Mouse (Mus musculus) forebrain, embryonic 12.5 days (tissue): ENCODE results near the gene Scfd2. TPM values are rescaled to one million over a fixed set of nuclear protein-coding genes. Genes with fewer than 3 reads are reported as not detected.
A peak's percentile ranks its signal among the peaks of the same experiment; 100 is the strongest.

ENCODE experiments used
- ATAC-seq: fragments of 200-750 bp; cut with Nextera tagmentation; 2 replicates; pipeline ENCODE4 v1.8.0; 2017; ENCODE audit warnings: moderate TSS enrichment; ENCODE audit not compliant: low FRiP score
- H3K27ac ChIP-seq: fragments of 300-500 bp; sonication (generic); 2 replicates; pipeline ENCODE4 v1.5.1; 2016; ENCODE audit warnings: mild to moderate bottlenecking
- H3K27me3 ChIP-seq: fragments of 300-500 bp; sonication (generic); 2 replicates; pipeline ENCODE4 v1.6.1; 2016; ENCODE audit warnings: mild to moderate bottlenecking
- H3K36me3 ChIP-seq: fragments of 300-500 bp; sonication (generic); replicated peaks from 2 replicates; pipeline ENCODE4 v1.6.1; 2016; ENCODE audit warnings: mild to moderate bottlenecking
- H3K4me1 ChIP-seq: fragments of 300-500 bp; sonication (generic); 2 replicates; pipeline ENCODE4 v1.6.1; 2016
- H3K4me2 ChIP-seq: fragments of 300-500 bp; sonication (generic); 2 replicates; pipeline ENCODE4 v1.6.1; 2016; ENCODE audit warnings: mild to moderate bottlenecking, moderate library complexity
- H3K4me3 ChIP-seq: fragments of 300-500 bp; sonication (generic); replicated peaks from 2 replicates; pipeline ENCODE4 v1.5.1; 2016; ENCODE audit warnings: mild to moderate bottlenecking
- H3K9ac ChIP-seq: fragments of 300-500 bp; sonication (generic); 2 replicates; pipeline ENCODE4 v1.6.1; 2016; ENCODE audit warnings: mild to moderate bottlenecking
- H3K9me3 ChIP-seq: fragments of 300-500 bp; sonication (generic); 2 replicates; pipeline ENCODE4 v1.6.1; 2016
- WGBS: fragments of 180-500 bp; shearing (Covaris S2); methylation state at CpG from one replicate; pipeline ENCODE4 v1.1.7; 2016; 5-methylcytosine and 5-hydroxymethylcytosine counted together
- polyA plus RNA-seq: library from polyadenylated mRNA; unstranded; fragments of >200 nt; fragmentation: Nextera tagmentation; extraction: Ambion mirVana; gene quantifications from 2 replicates; pipeline ENCODE4 v1.2.1, GENCODE M21; 2016

The Scfd2 gene
- polyA plus RNA-seq, 1 experiment from 2014 or later, result 17.0 TPM

DNA sequence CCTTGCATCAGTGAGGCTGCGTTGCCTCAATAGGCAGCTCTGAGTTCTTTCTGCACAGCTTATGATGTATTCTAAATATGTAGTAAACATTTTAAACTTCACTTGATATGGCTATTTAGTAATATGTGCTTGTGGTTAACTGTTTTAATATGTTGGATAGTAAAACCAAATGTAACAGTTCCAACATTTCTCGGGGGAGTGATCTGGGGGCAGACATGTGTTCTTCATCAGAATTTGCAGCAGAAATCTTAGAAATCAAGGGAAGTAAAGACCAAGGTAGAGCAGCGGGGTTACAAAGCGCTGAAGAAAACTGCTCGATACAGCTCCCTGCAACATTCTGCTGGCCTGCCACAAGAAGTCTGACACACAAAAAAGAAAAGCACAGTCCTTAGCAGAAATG is 140.2 kb downstream of the Scfd2 start:
- no peak for ATAC-seq

DNA sequence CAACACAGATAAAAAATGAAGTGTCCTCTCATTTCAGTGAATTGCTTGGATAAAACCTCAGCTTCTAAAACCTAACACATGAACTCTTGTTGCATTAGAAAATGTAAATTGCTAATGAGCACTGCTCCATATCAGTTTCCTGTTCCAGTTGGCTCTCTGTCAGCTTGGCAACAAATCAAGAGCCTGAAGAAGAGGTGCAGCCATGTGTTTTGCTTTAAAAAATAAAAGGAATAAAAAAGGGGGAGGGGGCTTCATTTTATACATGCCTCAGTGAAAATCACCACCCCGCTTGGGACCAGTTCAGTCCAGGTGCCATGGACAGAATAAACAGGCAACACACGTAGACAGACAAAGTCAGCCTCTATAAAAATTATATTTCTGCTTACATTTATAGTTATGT is 142.7 kb downstream of the Scfd2 start:
- no peaks in the 10 kb centered on the region for H3K27me3 ChIP-seq
- no peaks in the 10 kb centered on the region for H3K36me3 ChIP-seq
- peaks cover 12% of the 10 kb centered on the region for H3K4me1 ChIP-seq
- 74% methylated on average over 2 of the region's 2 CpGs for WGBS
- no peaks in the 10 kb centered on the region for H3K9me3 ChIP-seq
- H3K27ac ChIP-seq, result no peak overlapping the region
- no peak overlapping the region for H3K4me3 ChIP-seq
- H3K9ac ChIP-seq, result no peak overlapping the region
- ATAC-seq, result no peak
- H3K4me2 ChIP-seq, result no peak overlapping the region

More for the DNA sequence above, 140.2 kb downstream of the Scfd2 start:
- peaks cover 12% of the 10 kb centered on the region for H3K4me1 ChIP-seq
- no peaks in the 10 kb centered on the region for H3K9me3 ChIP-seq
- no peak overlapping the region for H3K27ac ChIP-seq
- no peak overlapping the region for H3K4me3 ChIP-seq
- H3K36me3 ChIP-seq, result no peaks in the 10 kb centered on the region
- no peak overlapping the region for H3K9ac ChIP-seq
- no peak overlapping the region for H3K4me2 ChIP-seq
- no peaks in the 10 kb centered on the region for H3K27me3 ChIP-seq
- 83% methylated on average over 5 of the region's 5 CpGs for WGBS

GRCm38 (mm10) chr5:74388101-74388500 is 143.5 kb downstream of the Scfd2 start:
- no peak overlapping the region for H3K4me2 ChIP-seq
- no peak overlapping the region for H3K9ac ChIP-seq
- H3K27me3 ChIP-seq, result no peaks in the 10 kb centered on the region
- peaks cover 12% of the 10 kb centered on the region for H3K4me1 ChIP-seq
- WGBS, result 57% methylated on average over 6 of the region's 6 CpGs
- ATAC-seq, result no peak
- H3K36me3 ChIP-seq, result no peaks in the 10 kb centered on the region
- H3K4me3 ChIP-seq, result no peak overlapping the region
- H3K27ac ChIP-seq, result no peak overlapping the region
- H3K9me3 ChIP-seq, result no peaks in the 10 kb centered on the region

GRCm38 (mm10) chr5:74387143-74387886 is 144.2 kb downstream of the Scfd2 start:
- no peak overlapping the region for H3K27ac ChIP-seq
- H3K4me2 ChIP-seq, result no peak overlapping the region
- H3K36me3 ChIP-seq, result no peaks in the 10 kb centered on the region
- ATAC-seq, result no peak
- WGBS, result 52% methylated on average over 1 of the region's 1 CpGs
- no peak overlapping the region for H3K9ac ChIP-seq
- H3K4me1 ChIP-seq, result peaks cover 12% of the 10 kb centered on the region
- H3K4me3 ChIP-seq, result no peak overlapping the region
- no peaks in the 10 kb centered on the region for H3K27me3 ChIP-seq
- H3K9me3 ChIP-seq, result no peaks in the 10 kb centered on the region

DNA sequence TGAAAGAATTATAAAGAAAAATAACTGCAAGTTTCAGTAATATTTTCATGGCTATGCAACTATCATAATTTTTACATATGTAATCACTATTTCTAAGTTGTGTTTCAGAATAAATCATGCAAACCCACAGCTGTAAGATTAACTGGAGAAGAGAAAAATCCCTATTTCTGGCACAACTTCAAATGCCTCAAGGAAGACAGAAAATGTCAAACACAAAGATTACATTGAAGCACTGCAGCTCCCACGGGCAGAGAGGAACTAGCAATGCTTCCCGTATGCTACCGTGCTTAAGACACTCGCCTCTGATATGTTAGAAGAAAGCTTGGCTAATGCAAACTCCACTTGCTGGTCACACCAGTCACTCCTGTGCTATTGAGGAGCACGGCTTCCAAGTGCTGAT is 151.5 kb downstream of the Scfd2 start:
- Histone ChIP-seq H3K9me3 (no peaks in the 10 kb centered on the region), H3K27ac (no peak overlapping the region), H3K4me2 (no peak overlapping the region), H3K4me1 (no peaks in the 10 kb centered on the region), H3K9ac (no peak overlapping the region), H3K27me3 (no peaks in the 10 kb centered on the region), H3K36me3 (no peaks in the 10 kb centered on the region), H3K4me3 (no peak overlapping the region)
- no peak for ATAC-seq
- 84% methylated on average over 5 of the region's 5 CpGs for WGBS

- Histone ChIP-seq H3K4me3 (no peak overlapping the region), H3K27me3 (no peaks in the 10 kb centered on the region), H3K4me2 (no peak overlapping the region), H3K27ac (no peak overlapping the region), H3K36me3 (no peaks in the 10 kb centered on the region), H3K9me3 (no peaks in the 10 kb centered on the region), H3K9ac (no peak overlapping the region), H3K4me1 (peaks cover 14% of the 10 kb centered on the region)
- 66% methylated on average over 9 of the region's 9 CpGs for WGBS
- ATAC-seq, result no peak
Observed at GRCm38 (mm10) chr5:74366710-74367101, 164.9 kb downstream of the Scfd2 start.

DNA sequence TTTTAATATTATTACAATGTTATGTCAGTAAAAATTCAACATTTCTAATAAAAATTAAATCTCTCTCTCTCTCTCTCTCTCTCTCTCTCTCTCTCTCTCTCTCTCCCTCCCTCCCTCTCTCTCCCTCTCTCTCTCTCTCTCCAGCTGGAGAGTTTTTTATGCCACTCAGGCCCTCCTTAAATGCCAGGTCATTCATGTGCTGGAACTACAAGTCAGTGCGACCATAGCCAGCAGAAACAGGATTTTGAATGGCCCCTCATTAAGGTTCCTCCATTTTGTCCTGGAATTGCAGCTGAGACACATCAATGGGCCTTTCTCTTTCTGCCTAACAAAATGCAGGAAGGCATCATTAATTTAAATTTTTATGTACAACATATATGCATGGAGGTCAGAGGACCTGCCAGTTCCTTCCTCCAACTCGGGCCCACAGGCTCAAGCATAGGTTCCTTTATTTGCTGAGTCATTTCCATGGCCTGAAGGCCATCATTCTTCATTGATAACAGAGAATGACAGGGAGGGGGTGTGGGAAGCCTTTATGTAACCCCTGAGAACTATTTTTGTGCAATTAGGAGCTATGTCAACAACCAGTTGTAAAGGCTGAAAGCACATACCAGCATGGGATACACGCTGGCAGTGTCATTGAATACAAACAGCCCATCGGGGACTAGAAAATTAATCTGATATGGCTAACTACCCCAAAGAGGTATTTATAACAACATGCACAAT is 165.4 kb downstream of the Scfd2 start:
- Histone ChIP-seq H3K4me3 (no peak overlapping the region), H3K9ac (no peak overlapping the region), H3K27me3 (no peaks in the 10 kb centered on the region), H3K27ac (0 out of 2 replicates have a peak overlapping the region, but pooled peaks have one; percentile 6), H3K9me3 (no peaks in the 10 kb centered on the region), H3K4me1 (peaks cover 14% of the 10 kb centered on the region), H3K36me3 (no peaks in the 10 kb centered on the region), H3K4me2 (no peak overlapping the region)
- ATAC-seq, result no peak
- WGBS, result 24% methylated on average over 4 of the region's 4 CpGs

DNA sequence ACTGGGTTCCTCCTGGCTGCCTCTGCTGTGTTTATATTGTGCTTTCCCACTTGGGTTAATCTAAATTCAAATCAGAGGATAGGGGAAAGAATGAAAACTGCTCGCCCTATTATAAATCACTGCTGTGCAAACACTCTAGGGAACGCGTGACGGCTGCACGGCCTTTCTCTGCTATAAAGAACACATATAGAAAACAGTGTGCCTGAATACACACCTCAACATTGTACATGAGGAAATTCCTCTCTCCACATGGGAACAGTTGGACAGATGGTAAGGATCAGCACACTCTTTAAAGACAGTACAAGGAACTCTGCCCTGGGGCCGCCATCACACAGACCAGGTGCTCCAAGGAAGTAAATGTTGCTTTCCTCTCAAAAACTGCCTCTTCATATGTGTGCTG is 166.2 kb downstream of the Scfd2 start:
- no peak overlapping the region for H3K9ac ChIP-seq
- 43% methylated on average over 6 of the region's 6 CpGs for WGBS
- no peaks in the 10 kb centered on the region for H3K9me3 ChIP-seq
- H3K27me3 ChIP-seq, result no peaks in the 10 kb centered on the region
- H3K4me1 ChIP-seq, result peaks cover 14% of the 10 kb centered on the region
- H3K4me2 ChIP-seq, result no peak overlapping the region
- H3K27ac ChIP-seq, result no peak overlapping the region
- ATAC-seq, result no peak
- H3K4me3 ChIP-seq, result no peak overlapping the region
- no peaks in the 10 kb centered on the region for H3K36me3 ChIP-seq

DNA sequence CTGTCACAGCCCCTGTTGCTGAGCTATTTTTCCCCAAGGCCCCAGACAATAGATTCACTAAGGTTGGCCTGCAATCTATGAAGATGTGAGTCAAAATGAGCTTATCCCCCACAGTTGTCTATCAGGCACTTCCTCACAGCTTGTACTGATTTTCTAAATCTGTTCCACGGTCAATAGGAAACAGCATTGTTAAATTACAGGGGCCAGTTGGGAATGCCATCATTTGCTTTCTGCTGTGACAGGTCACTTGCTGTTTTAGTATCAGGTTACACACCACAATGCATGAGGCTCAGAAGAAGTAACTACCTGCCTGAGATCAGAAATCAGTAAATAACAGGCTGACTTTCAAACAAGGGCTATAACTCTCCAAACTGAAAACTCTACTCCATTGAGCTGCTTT is 168.3 kb downstream of the Scfd2 start:
- H3K4me1 ChIP-seq, result peaks cover 14% of the 10 kb centered on the region
- no peak overlapping the region for H3K9ac ChIP-seq
- ATAC-seq, result no peak
- no peak overlapping the region for H3K4me3 ChIP-seq
- H3K27me3 ChIP-seq, result no peaks in the 10 kb centered on the region
- H3K4me2 ChIP-seq, result no peak overlapping the region
- H3K9me3 ChIP-seq, result no peaks in the 10 kb centered on the region
- H3K36me3 ChIP-seq, result no peaks in the 10 kb centered on the region
- no peak overlapping the region for H3K27ac ChIP-seq
- 63% methylated on average over 1 of the region's 1 CpGs for WGBS

DNA sequence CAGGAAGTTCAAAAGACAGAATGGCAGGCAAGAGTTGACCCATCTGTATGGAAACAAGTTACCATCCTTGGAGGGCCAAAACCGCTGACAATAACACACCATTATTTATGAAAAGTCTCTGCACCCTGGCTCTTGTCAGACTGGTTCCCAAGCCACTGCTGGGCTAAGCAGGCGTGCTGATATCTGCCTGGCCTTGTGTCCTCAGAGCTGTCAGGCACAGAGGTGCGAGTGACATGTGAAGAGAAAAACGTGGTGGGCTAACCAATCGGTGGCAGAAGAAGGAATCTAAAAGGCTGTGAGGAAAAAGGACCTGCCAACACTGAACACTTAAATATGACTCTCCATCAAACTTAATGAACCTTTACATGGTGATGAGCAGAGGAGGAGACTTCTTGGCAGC is 170.0 kb downstream of the Scfd2 start:
- Histone ChIP-seq H3K9me3 (no peaks in the 10 kb centered on the region), H3K4me1 (peaks cover 11% of the 10 kb centered on the region), H3K27ac (no peak overlapping the region), H3K36me3 (no peaks in the 10 kb centered on the region), H3K9ac (no peak overlapping the region), H3K4me3 (no peak overlapping the region), H3K27me3 (no peaks in the 10 kb centered on the region), H3K4me2 (no peak overlapping the region)
- WGBS, result 89% methylated on average over 5 of the region's 5 CpGs
- ATAC-seq, result no peak

DNA sequence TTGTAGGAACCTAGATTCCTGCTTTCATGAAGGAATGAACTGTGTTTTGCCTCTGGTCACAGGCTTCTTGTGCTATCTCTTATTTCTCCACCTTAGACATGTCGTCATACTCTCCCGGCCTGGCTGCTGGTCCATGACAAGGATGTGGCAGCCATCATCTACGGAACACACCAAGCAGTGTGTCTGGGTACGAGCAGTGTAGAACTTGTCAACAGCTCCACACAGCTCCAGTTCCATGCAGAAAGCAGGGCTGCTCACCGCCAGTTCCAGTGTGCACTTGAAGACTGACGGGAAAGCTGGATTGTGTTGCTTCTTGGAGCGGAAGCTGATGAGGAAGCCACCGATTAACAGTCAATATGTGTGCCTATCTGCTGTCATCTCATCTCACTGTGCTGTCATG is 173.5 kb downstream of the Scfd2 start:
- WGBS, result 91% methylated on average over 8 of the region's 8 CpGs
- no peak for ATAC-seq
- Histone ChIP-seq H3K36me3 (no peaks in the 10 kb centered on the region), H3K27me3 (no peaks in the 10 kb centered on the region), H3K9me3 (no peaks in the 10 kb centered on the region), H3K9ac (no peak overlapping the region), H3K4me2 (no peak overlapping the region), H3K27ac (no peak overlapping the region), H3K4me3 (no peak overlapping the region), H3K4me1 (no peaks in the 10 kb centered on the region)

DNA sequence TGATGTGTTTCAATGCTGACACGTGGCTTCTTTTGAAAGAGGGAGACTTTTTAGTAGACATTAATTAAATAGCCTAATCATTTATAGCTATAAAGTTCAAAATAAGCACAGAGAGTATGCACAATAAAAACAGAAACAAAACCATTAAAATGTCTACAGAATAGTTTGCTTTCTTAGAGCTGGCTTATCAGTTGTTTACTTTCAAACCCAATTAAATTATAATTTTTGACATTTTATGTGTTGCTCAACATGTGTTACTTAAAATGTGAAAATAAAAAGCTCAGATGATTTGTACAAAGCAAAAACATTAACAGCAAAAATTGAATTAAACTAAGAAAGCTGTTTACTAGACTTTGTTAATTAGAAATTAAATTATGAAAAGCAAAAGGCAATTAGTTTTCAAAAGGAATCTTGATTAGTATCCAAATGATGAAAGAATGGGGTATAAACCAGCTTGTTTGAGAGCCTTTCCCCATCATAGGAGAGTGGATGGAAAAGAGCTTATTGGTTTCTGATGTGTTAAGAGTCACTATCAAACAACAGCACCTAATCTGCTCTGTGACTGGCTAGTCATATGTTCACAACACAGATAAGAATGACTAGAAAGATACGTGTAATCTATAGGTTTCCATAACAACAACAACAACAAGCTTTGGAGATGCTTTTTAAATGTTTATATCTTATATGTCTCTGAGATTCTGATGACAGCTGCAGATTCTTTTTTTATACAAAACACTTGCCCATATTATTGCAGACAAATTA is 176.0 kb downstream of the Scfd2 start:
- no peak overlapping the region for H3K9ac ChIP-seq
- H3K27ac ChIP-seq, result no peak overlapping the region
- no peaks in the 10 kb centered on the region for H3K36me3 ChIP-seq
- no peak overlapping the region for H3K4me3 ChIP-seq
- H3K9me3 ChIP-seq, result no peaks in the 10 kb centered on the region
- no peak for ATAC-seq
- WGBS, result 84% methylated on average over 2 of the region's 2 CpGs
- H3K27me3 ChIP-seq, result no peaks in the 10 kb centered on the region
- H3K4me2 ChIP-seq, result no peak overlapping the region
- H3K4me1 ChIP-seq, result no peaks in the 10 kb centered on the region
